Mouse (Mus musculus) kidney, adult 18-20 months (tissue): Measurements from ENCODE around the gene Hsd17b13.
A peak's percentile ranks its signal among the peaks of the same experiment; 100 is the strongest.
"Not testable (repeated sequence)": the region's sequence is repeated elsewhere in the genome, so short reads cannot be mapped to it uniquely, and the experiment has no call there.

Source experiments
- DNase-seq: peaks from one replicate; pipeline ENCODE4 v3.0.0; 2021

Hsd17b13 gene

DNA sequence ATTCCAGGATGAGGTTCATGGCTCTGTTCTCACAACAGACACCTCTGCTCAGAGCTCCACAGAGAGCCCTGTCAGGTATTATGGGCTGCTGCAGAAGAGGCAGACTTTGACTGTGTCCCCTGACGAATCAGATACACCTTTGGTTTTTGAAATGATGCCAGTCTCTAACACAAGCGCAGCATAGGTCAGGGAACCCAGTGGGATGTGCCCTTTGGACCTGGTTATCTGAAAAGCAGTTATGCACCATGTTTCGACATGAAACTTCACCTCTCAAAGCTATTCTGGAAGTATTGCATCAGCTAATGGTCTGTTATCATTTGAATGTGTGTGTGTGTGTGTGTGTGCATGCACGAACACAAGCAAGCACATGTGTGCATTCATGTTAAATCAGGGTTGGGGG lies at the start of gene Hsd17b13:
Gene Hsd17b13 (minus strand): TSS at position 114 of the 400 bp plus-strand sequence.
- no peak for DNase-seq

DNA sequence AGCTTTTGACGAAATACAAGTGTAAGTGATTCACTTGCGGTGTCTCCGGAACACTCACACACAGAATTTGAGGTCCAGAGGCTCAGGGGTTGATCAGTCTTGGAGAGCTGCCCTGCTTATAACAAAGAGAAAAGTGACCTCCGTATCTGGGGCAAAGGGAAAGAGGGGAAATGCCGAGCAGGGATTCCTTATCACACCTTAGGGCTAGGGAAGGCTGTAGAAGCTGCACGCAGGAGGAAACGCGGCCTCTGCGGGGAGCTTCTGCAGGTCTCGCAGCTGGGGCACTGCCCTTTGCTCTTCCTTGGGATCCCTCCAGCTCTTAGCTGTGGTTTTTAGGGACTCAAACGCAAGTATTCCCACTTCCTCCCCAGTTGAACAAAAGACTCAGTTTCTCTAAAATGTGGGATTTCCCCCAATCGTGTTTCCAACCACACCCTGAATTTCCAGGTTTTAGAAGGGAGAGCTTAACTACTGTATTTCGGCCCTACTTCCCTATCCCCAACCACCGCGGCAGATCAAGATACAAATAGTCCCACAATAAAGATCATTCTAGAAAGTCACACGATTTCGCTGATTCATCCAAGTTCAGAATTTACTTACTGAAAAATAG lies 48.1 kb upstream of the Hsd17b13 start:
- peak; percentile 27 for DNase-seq

DNA sequence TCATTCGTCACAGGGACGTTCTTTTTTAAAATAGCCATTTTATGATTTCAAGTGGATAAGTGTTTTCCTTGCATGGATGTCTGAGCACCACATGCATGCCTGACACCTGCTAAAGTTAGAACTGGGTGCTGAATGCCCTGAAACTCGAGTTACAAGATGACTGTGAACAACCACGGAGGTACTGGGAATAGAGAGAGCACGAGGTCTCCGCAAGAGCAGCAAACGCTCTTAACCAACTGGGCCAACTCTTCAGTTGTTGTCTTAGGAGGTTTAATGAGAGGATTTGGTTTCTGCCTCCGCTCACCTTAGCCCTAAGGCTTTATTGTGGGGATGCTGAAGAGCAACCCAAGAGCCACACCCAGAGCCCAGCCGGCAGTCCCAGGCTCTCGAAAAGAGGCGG lies 47.6 kb upstream of the Hsd17b13 start:
- no peak for DNase-seq

DNA sequence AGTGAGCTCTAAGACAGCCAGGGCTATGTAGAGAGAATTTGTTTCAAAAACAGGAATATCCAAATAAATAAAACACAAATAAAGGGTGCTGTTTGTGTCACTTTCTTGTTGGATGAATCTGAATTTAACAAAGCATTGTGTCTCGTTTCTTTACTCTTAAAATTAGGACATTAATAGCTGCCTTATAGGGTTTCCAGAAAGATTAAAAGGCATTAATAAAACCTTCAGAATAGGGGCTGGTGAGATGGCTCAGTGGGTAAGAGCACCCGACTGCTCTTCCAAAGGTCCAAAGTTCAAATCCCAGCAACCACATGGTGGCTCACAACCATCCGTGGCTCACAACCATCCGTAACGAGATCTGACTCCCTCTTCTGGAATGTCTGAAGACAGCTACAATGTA lies 47.0 kb upstream of the Hsd17b13 start:
- DNase-seq, result not testable (repeated sequence)

DNA sequence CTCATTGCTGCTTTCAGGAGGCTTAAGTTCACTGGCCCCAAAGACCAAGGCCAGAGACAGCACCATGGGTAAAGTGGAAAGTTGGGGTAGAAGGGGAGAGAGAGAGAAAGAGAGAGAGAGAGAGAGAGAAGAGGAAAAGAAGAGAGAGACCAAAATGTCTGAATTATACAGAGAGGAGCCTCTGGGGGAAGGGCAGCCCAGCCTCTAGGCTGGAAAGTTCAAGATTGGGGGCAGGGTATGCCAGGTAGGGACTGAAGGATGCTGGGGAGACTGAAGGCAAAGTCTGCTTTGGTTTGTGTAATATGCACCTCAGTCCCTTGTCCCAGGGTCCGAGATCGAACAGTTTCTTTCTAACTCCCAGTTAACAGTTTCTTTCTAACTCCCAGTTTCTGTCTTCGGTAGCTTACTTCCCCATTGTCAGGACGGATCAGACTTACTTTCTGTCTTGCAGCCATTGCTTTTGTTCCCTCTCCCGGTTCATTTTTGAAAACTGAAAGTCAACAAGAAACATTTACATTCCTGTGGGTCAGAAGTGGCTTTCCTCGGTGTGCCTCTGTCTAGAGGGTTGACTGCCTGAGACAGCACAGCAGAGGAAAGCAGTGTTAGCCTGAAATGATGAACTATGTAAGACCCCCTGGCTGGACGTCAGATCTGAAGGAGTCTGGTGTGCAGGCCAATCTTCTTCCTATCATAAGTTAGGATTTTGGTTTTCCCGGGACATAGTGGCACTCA lies 46.2 kb upstream of the Hsd17b13 start:
- DNase-seq, result no peak

GRCm38 (mm10) chr5:104022558-104022957 lies 45.3 kb upstream of the Hsd17b13 start:
- DNase-seq, result no peak

DNA sequence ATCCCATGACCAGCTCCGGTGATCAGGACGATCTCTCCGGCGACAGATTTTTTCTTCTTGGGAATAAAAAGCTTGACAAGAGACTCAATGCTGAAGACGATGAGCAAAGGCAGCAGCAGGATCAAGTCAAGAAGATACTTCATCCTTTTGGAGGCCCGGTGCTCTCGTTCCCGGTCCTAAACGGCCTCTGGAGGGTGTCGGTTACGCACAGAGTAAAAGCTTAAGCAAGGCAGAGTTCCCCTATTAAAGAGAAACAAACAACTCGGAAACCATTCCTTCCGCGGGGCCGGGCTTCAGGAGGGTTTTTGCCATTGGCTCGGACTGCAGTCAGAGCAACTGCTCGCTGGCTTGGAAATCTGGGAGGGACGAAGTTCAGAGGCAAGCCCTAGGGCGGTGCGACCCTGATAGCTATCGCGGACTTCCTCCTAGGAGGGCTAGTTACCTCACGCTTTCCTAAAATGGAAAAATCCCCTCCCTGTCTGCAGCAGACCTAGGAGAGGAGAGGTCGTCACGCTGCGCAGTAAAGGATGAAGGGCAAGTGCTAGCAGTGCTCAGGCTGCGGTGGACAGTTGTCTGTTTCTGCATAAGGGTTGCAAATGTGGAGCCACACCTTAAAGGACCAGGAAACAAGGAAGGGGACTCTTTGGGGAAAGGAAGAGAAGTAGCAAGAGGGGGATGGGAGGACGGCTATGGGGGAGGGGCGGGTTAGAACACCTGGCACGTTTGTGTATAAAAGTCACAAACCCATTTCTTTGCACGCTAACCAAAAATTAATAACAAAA lies 44.6 kb upstream of the Hsd17b13 start, which contains the start of gene Hsd17b11:
Gene Hsd17b11 (minus strand): TSS at position 323 of the 782 bp plus-strand sequence.
- peak; percentile 86 for DNase-seq

DNA sequence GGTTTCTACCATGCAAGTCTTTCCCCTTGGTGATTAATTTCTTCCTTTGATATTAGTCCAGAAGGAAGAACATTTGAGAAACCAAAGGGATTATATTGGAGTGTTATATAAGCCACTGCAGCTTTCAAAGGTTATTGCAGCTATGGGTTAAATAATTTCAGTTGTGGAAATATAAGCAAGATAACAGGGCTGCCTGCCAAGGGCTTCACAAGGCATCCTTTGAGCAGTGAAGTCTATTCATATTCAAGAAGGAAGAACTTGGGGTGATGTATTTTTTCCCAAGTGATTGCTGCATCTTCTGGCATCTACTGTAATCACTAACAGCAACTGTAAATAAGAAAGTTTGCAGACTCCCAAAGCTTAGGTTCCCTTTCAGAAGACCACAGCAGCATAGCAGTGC lies 34.2 kb upstream of the Hsd17b13 start:
- no peak for DNase-seq

DNA sequence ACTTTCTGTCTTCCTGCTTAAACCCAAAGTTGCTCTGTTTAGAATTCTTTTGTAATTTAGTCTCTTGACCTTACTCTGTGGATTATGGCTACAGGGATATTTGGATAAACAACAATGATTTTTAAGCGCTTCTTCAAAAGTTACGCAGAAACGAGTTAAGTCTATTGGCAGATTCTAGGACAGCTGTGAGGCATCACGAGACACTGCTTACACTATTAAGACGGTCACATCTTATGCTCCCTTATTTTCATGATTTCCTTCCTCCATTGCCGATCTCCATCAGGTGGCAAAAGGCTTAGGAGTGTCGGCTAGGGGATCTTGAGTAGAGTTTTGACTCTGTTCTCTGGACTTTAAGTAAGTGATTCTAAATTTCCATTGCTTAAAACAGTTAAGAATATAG lies 33.1 kb upstream of the Hsd17b13 start:
- DNase-seq, result no peak

DNA sequence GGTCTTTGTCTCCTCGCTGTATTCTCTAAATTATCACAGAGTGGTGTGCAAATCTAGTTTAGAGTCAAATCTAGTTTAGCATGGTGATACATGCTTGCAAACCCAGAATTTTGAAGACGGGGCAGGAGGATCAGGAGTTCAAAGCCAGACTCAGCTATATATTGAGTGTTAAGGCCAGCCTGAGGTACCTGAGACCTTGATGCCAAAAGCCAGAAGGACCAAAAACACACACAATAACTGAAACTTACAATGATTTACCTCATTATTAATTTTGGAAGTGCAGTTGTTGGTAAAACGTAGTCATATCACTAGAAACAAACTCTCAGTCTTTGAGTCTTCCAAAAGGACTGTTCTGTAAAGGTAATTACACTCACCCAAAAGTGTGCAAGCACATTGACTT lies 32.2 kb upstream of the Hsd17b13 start:
- DNase-seq, result no peak

DNA sequence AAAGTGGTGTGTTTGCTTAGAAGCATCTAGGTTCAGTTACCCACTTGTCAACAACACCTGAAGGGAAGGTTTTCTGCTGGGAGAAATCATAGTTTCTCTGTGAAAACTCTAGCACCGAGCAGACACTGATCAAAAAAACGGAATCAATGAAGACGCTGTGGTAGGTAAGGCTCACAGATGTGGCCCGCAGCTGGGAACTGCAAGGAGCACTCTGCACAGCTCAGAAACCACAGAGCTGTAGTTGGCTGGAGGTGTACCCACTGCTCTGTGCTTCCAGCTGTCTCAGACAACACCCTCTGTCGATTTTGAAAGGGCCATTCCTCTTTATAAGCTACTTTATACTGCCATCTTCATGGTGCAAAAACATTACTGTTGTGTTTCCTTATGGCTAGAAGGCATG lies 30.6 kb upstream of the Hsd17b13 start:
- no peak for DNase-seq

DNA sequence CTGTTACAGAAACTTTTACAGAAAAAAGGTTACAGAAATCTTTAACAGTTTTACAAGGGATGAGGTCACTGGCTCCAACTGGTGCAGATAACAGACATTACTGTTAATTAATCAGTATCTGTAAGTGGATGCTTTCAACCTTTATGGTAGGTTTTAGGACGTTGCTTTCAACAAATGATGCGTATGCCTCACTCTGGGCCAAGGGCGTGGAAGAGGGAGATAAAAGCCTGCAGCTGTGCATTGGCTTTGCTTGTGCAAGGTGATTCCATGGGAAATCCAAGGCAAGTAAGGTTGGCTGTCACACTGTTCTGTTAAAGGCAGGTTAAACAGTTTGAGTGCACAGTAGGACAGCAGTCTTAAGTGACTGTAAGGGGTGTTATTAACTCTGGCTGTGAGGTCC lies 29.6 kb upstream of the Hsd17b13 start:
- DNase-seq, result no peak

- no peak for DNase-seq
Observed at GRCm38 (mm10) chr5:104003955-104004354, 26.7 kb upstream of the Hsd17b13 start.

DNA sequence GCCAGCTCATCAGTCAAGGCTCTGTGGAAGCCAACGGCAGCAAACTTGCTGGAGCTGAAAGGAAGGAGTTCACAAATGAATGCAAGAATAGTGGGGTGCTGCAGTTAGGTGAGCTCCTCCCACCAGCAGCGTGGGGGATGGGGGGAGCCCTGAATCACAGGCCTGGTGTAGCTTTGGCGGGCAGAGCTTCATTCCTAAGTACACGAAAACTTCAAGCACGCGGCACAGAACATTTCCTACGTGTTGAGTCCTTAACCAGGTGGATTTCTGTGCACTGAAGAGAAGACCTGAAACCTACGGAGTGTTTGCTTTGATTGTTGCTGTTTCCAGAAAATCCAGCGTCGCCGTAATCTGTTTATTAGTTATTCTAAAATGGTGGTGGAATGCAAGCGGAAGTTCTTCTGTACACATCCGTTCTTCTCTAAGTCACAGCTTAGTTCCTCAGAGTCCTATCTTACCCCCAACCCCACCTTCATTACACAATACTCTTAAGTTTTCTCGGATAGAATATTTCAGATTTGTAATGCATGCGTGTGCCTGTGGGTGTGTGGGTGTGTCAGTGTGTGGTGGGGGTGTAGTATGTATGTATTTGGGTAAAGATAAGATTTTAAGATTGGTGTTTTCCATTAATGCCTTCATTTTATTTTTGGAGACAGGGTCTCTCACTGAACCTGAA lies 26.2 kb upstream of the Hsd17b13 start:
- no peak for DNase-seq

- no peak for DNase-seq
Observed at GRCm38 (mm10) chr5:104002549-104003255, 25.5 kb upstream of the Hsd17b13 start.

GRCm38 (mm10) chr5:103999738-104000137 lies 22.5 kb upstream of the Hsd17b13 start:
- DNase-seq, result peak; percentile 85

GRCm38 (mm10) chr5:103998739-103999138 lies 21.5 kb upstream of the Hsd17b13 start:
- DNase-seq, result no peak

DNA sequence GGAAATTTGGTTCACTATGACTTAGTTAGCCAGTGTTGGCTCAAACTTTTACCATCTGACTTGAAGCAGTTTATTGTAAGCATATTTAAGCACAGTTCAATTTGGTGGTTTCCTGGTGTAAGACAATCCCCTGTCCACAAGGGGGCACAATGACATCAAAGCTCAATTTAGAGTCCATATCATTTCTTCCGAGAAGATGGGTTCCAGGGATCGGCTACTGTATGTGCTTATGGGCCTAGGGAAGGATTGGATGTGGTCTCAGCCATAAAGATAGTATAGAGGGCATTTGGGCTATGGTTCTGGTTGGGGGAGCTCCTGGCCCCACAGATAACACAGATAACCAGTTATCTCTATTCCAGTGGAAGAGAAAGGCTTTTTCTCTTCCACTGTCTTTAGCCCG lies 18.0 kb upstream of the Hsd17b13 start:
- no peak for DNase-seq

GRCm38 (mm10) chr5:103994669-103995068 lies 17.5 kb upstream of the Hsd17b13 start:
- DNase-seq, result no peak

GRCm38 (mm10) chr5:103993601-103994000 lies 16.4 kb upstream of the Hsd17b13 start:
- DNase-seq, result no peak

DNA sequence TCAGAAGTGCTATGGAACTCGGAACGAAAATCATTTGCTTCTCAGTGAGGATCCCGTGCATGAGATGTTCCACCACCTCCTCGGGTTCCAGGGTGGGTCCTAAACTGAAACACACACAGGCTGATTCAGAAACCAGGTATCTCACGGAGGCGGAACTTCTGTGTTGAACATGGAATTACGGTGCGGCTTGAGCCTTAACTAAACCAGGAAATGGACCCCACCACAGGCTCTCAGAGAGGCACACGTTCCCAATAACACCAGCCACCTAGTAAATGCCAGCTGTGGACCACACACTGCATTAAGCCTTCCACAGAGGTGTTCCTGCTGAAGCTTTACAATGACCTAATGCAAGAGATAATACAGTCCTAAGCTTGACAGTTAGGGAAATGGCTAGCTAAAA lies 15.6 kb upstream of the Hsd17b13 start:
- DNase-seq, result no peak

GRCm38 (mm10) chr5:103980705-103981560 lies 3.7 kb upstream of the Hsd17b13 start:
- no peak for DNase-seq
